Mouse (Mus musculus) lung, postnatal 0 days (tissue): Measurements from ENCODE around the gene Pom121l2. TPM values are rescaled to one million over a fixed set of nuclear protein-coding genes. Genes with fewer than 3 reads are reported as not detected.
A peak's percentile ranks its signal among the peaks of the same experiment; 100 is the strongest.
"Not testable (repeated sequence)": the region's sequence is repeated elsewhere in the genome, so short reads cannot be mapped to it uniquely, and the experiment has no call there.

Experiments
- ATAC-seq: fragments of 200-750 bp; cut with Nextera tagmentation; 2 replicates; pipeline ENCODE4 v1.8.0; 2017; ENCODE audit warnings: moderate library complexity
- DNase-seq: peaks from one replicate; pipeline ENCODE4 v3.0.0-alpha.2; 2016; ENCODE audit warnings: low spot score
- H3K27ac ChIP-seq: fragments of 300-500 bp; sonication (generic); 2 replicates; pipeline ENCODE4 v1.5.1; 2014; ENCODE audit warnings: antibody characterized with exemption, mild to moderate bottlenecking, low read length, mixed read lengths
- H3K27me3 ChIP-seq: fragments of 300-500 bp; sonication (generic); replicated peaks from 2 replicates; pipeline ENCODE4 v1.6.1; 2014; ENCODE audit warnings: low read length, mixed read lengths; ENCODE audit not compliant: insufficient read depth
- H3K36me3 ChIP-seq: fragments of 300-500 bp; sonication (generic); 2 replicates; pipeline ENCODE4 v1.6.1; 2014; ENCODE audit warnings: low read length, mixed read lengths; ENCODE audit not compliant: insufficient read depth
- H3K4me1 ChIP-seq: fragments of 300-500 bp; sonication (generic); 2 replicates; pipeline ENCODE4 v1.6.1; 2014; ENCODE audit warnings: antibody characterized with exemption, low read depth, low read length, mixed read lengths; ENCODE audit not compliant: insufficient read depth
- H3K4me2 ChIP-seq: fragments of 300-500 bp; sonication (generic); replicated peaks from 2 replicates; pipeline ENCODE4 v1.6.1; 2014; ENCODE audit warnings: low read depth, mild to moderate bottlenecking, low read length, moderate library complexity, mixed read lengths
- H3K4me3 ChIP-seq: fragments of 300-500 bp; sonication (generic); 2 replicates; pipeline ENCODE4 v1.5.1; 2014; ENCODE audit warnings: low read depth, low read length
- H3K9ac ChIP-seq: fragments of 300-500 bp; sonication (generic); replicated peaks from 2 replicates; pipeline ENCODE4 v1.6.1; 2014; ENCODE audit warnings: low read depth, mild to moderate bottlenecking
- H3K9me3 ChIP-seq: fragments of 300-500 bp; sonication (generic); 2 replicates; pipeline ENCODE4 v1.6.1; 2016; ENCODE audit warnings: low read length, mixed read lengths
- CTCF ChIP-seq: IDR thresholded peaks from 2 replicates; pipeline ENCODE4 v1.5.1; 2016; ENCODE audit warnings: antibody characterized with exemption, mild to moderate bottlenecking
- EP300 ChIP-seq: IDR thresholded peaks from 2 replicates; pipeline ENCODE4 v1.6.1; 2016; ENCODE audit warnings: antibody characterized with exemption, mild to moderate bottlenecking, control low read depth
- WGBS: fragments of 180-500 bp; shearing (Covaris S2); extraction: QIAGEN DNeasy Blood & Tissue Kit; methylation state at CpG from one replicate; pipeline ENCODE4 v1.1.7; 2014; 5-methylcytosine and 5-hydroxymethylcytosine counted together
- polyA plus RNA-seq: library from polyadenylated mRNA; unstranded; fragments of >200 nt; fragmentation: Nextera tagmentation; extraction: Ambion mirVana; gene quantifications from 2 replicates; pipeline ENCODE4 v1.2.1, GENCODE M21; 2015

The Pom121l2 gene
- polyA plus RNA-seq, 1 experiment from 2014 or later = not detected

- Histone ChIP-seq H3K9ac (no peak overlapping the region), H3K36me3 (no peaks in the 10 kb centered on the region), H3K9me3 (no peaks in the 10 kb centered on the region), H3K4me2 (no peak overlapping the region), H3K27ac (no peak overlapping the region), H3K4me3 (no peak overlapping the region), H3K4me1 (peaks cover 3% of the 10 kb centered on the region; the same call in 1 of the 2 replicates), H3K27me3 (no peaks in the 10 kb centered on the region)
- no peak for ATAC-seq
- DNase-seq = no peak
- TF ChIP-seq CTCF (no peak), EP300 (no peak)
- 41% methylated on average over 5 of the region's 5 CpGs for WGBS
These were observed 52.9 kb downstream of the Pom121l2 start for GRCm38 (mm10) chr13:22033741-22034442.

GRCm38 (mm10) chr13:22034443-22035266 is 53.7 kb downstream of the Pom121l2 start:
- peaks cover 3% of the 10 kb centered on the region; the same call in 1 of the 2 replicates for H3K4me1 ChIP-seq
- H3K27me3 ChIP-seq = no peaks in the 10 kb centered on the region
- 1% methylated on average over 12 of the region's 14 CpGs for WGBS
- no peak overlapping the region for H3K27ac ChIP-seq
- H3K36me3 ChIP-seq = no peaks in the 10 kb centered on the region
- H3K4me2 ChIP-seq = peak overlapping the region; percentile 53
- H3K4me3 ChIP-seq = peak overlapping the region; percentile 5; the same call in 1 of the 2 replicates
- DNase-seq = no peak
- no peaks in the 10 kb centered on the region for H3K9me3 ChIP-seq
- no peak overlapping the region for H3K9ac ChIP-seq
- TF ChIP-seq CTCF = no peak
- TF ChIP-seq EP300 = no peak
- no peak for ATAC-seq

DNA sequence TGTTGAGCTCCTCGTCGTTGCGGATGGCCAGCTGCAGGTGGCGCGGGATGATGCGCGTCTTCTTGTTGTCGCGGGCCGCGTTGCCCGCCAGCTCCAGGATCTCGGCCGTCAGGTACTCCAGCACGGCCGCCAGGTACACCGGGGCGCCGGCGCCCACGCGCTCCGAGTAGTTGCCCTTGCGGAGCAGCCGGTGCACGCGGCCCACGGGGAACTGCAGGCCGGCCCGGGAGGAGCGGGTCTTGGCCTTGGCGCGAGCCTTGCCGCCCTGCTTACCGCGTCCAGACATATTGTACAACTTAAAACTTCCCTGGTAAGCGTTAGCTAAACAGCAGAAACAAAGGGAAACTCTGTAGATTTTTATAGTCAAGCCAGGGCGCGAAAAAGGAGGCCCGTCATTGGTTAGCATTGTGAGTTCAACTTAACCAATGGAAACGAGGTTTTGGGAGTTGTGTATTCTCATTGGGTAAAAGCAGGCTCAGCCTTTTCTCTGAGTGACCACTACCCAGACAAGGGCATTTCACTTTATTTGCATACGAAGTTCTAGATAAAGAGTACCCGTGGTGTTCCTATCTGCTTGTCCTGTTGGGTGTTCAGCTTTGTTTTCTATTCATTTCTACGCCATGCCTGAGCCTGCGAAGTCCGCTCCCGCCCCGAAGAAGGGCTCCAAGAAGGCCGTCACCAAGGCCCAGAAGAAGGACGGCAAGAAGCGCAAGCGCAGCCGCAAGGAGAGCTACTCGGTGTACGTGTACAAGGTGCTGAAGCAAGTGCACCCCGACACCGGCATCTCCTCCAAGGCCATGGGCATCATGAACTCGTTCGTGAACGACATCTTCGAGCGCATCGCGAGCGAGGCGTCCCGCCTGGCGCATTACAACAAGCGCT is 54.5 kb downstream of the Pom121l2 start, which contains the start of the genes Hist1h2ah and Hist1h2bk:
Hist1h2ah (minus strand) TSS at position 302 of the 882 bp plus-strand sequence.
Hist1h2bk (plus strand) TSS at position 604 of the 882 bp plus-strand sequence.
- H3K9ac ChIP-seq, H3K9me3 ChIP-seq, H3K36me3 ChIP-seq, H3K27me3 ChIP-seq, H3K27ac ChIP-seq, H3K4me1 ChIP-seq: not testable (repeated sequence)
- peak within 1 kb of the TSS; percentile 33 for H3K4me3 ChIP-seq
- TF ChIP-seq CTCF (peak; percentile 6; the same call in 1 of the 2 replicates), EP300 (peak; percentile 34; the same call in 1 of the 2 replicates)
- DNase-seq (peak; percentile 98), ATAC-seq (peak; percentile 99)
- peak within 1 kb of the TSS; percentile 53 for H3K4me2 ChIP-seq
- under 1% methylated on average over 20 of the region's 69 CpGs for WGBS

- Histone ChIP-seq H3K27ac (no peak overlapping the region), H3K4me3 (peak overlapping the region; percentile 15), H3K9me3 (no peaks in the 10 kb centered on the region), H3K36me3 (no peaks in the 10 kb centered on the region), H3K4me2 (peak overlapping the region; percentile 53), H3K4me1 (peaks cover 8% of the 10 kb centered on the region; the same call in 1 of the 2 replicates), H3K9ac (no peak overlapping the region), H3K27me3 (no peaks in the 10 kb centered on the region)
- ATAC-seq = peak; percentile 12; the same call in 1 of the 2 replicates
- no peak for DNase-seq
- 3% methylated on average over 17 of the region's 23 CpGs for WGBS
- TF ChIP-seq EP300 (no peak), CTCF (no peak)
These were observed 55.4 kb downstream of the Pom121l2 start for GRCm38 (mm10) chr13:22036149-22036956.

- H3K27ac ChIP-seq = no peak overlapping the region
- TF ChIP-seq CTCF (no peak), EP300 (no peak)
- no peak overlapping the region for H3K9ac ChIP-seq
- no peak overlapping the region for H3K4me2 ChIP-seq
- ATAC-seq (no peak), DNase-seq (no peak)
- H3K9me3 ChIP-seq = no peaks in the 10 kb centered on the region
- peaks cover 8% of the 10 kb centered on the region; the same call in 1 of the 2 replicates for H3K4me1 ChIP-seq
- H3K4me3 ChIP-seq = no peak overlapping the region
- no peaks in the 10 kb centered on the region for H3K36me3 ChIP-seq
- WGBS = 55% methylated on average over 3 of the region's 3 CpGs
- no peaks in the 10 kb centered on the region for H3K27me3 ChIP-seq
These were observed 56.0 kb downstream of the Pom121l2 start for GRCm38 (mm10) chr13:22036986-22037385.
